Mouse (Mus musculus) thymus, postnatal 10 days (tissue): Measurements from ENCODE around the gene Mipol1.
A peak's percentile ranks its signal among the peaks of the same experiment; 100 is the strongest.

Experiments used
- DNase-seq, 2 experiments: peaks; one replicate each; pipeline ENCODE4 v3.0.0; 2021; ENCODE audit warnings: low spot score in 2 of 2

Gene Mipol1

GRCm38 (mm10) chr12:57515702-57516377 is 285.6 kb downstream of the Mipol1 start:
- no peak for DNase-seq

- DNase-seq = no peak
These were observed 298.1 kb downstream of the Mipol1 start for GRCm38 (mm10) chr12:57528335-57528734.

- DNase-seq = no peak
These were observed 300.2 kb downstream of the Mipol1 start for GRCm38 (mm10) chr12:57530474-57530873.

- no peak for DNase-seq
These were observed 304.3 kb downstream of the Mipol1 start for GRCm38 (mm10) chr12:57534517-57534878.

- DNase-seq = no peak
These were observed 304.8 kb downstream of the Mipol1 start for GRCm38 (mm10) chr12:57534879-57535611.

GRCm38 (mm10) chr12:57536056-57536908 is 306.1 kb downstream of the Mipol1 start:
- DNase-seq = no peak

- no peak for DNase-seq
These were observed 306.9 kb downstream of the Mipol1 start for GRCm38 (mm10) chr12:57536909-57537670.

GRCm38 (mm10) chr12:57537791-57538587 is 307.8 kb downstream of the Mipol1 start:
- DNase-seq = no peak

- DNase-seq = no peak
These were observed 308.6 kb downstream of the Mipol1 start for GRCm38 (mm10) chr12:57538588-57539550.

GRCm38 (mm10) chr12:57539551-57539985 is 309.3 kb downstream of the Mipol1 start:
- DNase-seq = no peak

GRCm38 (mm10) chr12:57541118-57541517 is 310.9 kb downstream of the Mipol1 start:
- no peak for DNase-seq

- DNase-seq = peak in 1 of 2 experiments; percentile 22
These were observed 311.9 kb downstream of the Mipol1 start for GRCm38 (mm10) chr12:57541931-57542745.

GRCm38 (mm10) chr12:57542746-57543626 is 312.8 kb downstream of the Mipol1 start:
- DNase-seq = no peak

GRCm38 (mm10) chr12:57543627-57543991 is 313.4 kb downstream of the Mipol1 start:
- DNase-seq = no peak

GRCm38 (mm10) chr12:57544641-57545370 is 314.6 kb downstream of the Mipol1 start:
- no peak for DNase-seq

GRCm38 (mm10) chr12:57545371-57546241 is 315.4 kb downstream of the Mipol1 start:
- no peak for DNase-seq
